Mouse (Mus musculus): ENCODE data around the gene Anxa11.

DNA sequence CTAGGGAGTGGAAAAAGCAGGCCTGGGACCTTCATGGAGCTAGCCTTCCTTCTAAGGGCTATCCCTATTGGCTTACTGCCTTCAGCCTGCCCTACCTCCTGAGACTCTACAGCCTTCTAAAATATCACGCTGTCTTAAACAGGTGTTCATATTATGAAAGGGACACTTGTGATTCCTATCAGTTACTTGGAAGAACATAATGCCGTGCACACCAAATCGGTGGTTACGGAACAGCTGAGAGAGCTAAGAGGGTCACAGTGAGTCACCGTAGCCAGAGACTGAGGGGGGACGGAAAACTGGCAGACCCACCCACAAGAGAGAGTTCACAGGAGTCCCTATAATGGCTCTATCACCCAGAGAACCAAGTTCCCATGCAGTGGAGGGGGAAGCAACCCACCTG, 24.4 kb downstream of the Anxa11 start:
- TF ChIP-seq CTCF (IDR thresholded peaks at IDR 0.05; ENCODE audit: borderline replicate concordance, insufficient read depth, low read depth, low read length) (no peak), POLR2A (IDR thresholded peaks at IDR 0.05; ENCODE audit: borderline replicate concordance, insufficient read depth, low read length) (no peak)
